ENCODE assay signal across 25 mouse cellular contexts in the genomic region with DNA sequence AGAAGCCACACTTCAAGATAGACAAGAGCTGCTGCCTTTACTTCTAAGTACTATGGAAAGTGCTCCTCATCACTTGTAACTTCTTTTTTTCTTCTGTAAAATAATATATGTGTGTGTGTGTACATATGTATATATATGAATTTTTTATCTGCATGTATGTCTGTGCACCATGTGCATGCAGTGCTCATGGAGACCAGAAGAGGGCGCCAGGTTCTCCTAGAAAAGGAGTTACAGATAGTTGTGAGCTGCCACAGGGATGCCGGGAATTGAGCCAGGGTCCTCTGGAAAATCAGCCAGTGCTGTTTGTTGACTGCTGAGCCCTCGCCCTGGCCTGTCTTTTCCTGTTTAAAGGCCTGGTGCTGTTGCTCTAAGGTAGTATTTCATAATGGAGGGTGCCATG. TPM values are rescaled to one million over a fixed set of nuclear protein-coding genes. Genes with fewer than 3 reads are reported as not detected.
A peak's percentile ranks its signal among the peaks of the same experiment; 100 is the strongest.
DNase-seq lines count a peak whose midpoint lies in the region; ATAC-seq and TF ChIP-seq lines count a peak whose summit lies in the region.
"Had no signal": no experiment of that assay in that cellular context is flagged by ENCODE, and none has a peak within 500 bp of the region (broad histone marks: within the 10 kb centered on the region; RNA-seq: fewer than 3 reads in every experiment).

No protein-coding gene starts in this region.

- TF ChIP-seq POLR2A in small intestine, adult 2 months (IDR thresholded peaks at IDR 0.05; ENCODE audit: low read depth, low read length), result no peak

- H3K27me3 ChIP-seq in intestine, postnatal 0 days (replicated peaks; ENCODE audit: control insufficient read depth, insufficient read depth, low read length), result no peaks in the 10 kb centered on the region
- H3K27me3 ChIP-seq in intestine, embryonic 15.5 days (replicated peaks), result no peaks in the 10 kb centered on the region
- H3K27me3 ChIP-seq in lung, embryonic 14.5 days (ENCODE audit: insufficient read depth, low read length), result no peaks in the 10 kb centered on the region
- H3K27me3 ChIP-seq in small intestine, adult 2 months (ENCODE audit: control insufficient read depth, insufficient read depth, low read length), result no peaks in the 10 kb centered on the region
- H3K27me3 ChIP-seq: embryonic facial prominence, embryonic 15.5 days; heart, embryonic 13.5 days; limb, embryonic 15.5 days; stomach, embryonic 15.5 days had no signal

- intact Hi-C loops in left cerebral cortex, postnatal 36 days (cut with DNase I), result no loop called here

- TF ChIP-seq CTCF in intestine, postnatal 0 days (IDR thresholded peaks at IDR 0.05; ENCODE audit: low read depth), result peak; percentile 39
- peak; percentile 31 for TF ChIP-seq CTCF in lung, embryonic 14.5 days (IDR thresholded peaks at IDR 0.05; ENCODE audit: low read depth)
- TF ChIP-seq CTCF in small intestine, adult 2 months (IDR thresholded peaks at IDR 0.05; ENCODE audit: extremely low read depth, insufficient read length, insufficient replicate concordance, low read depth, low read length), result peak; percentile 23; the same call in 1 of the 2 replicates

- no peak overlapping the region for H3K27ac ChIP-seq in intestine, postnatal 0 days (ENCODE audit: low read depth, low read length)
- no peak overlapping the region for H3K27ac ChIP-seq in intestine, embryonic 15.5 days
- no peak overlapping the region for H3K27ac ChIP-seq in lung, embryonic 14.5 days (ENCODE audit: low read depth)
- no peak overlapping the region for H3K27ac ChIP-seq in small intestine, adult 2 months (ENCODE audit: insufficient read depth, low read depth, low read length)
- H3K27ac ChIP-seq: embryonic facial prominence, embryonic 15.5 days; heart, embryonic 13.5 days; stomach, embryonic 15.5 days had no signal

- no peak for ATAC-seq in intestine, postnatal 0 days
- no peak for ATAC-seq in intestine, embryonic 15.5 days
- no peak for ATAC-seq in lung, embryonic 14.5 days (ENCODE audit: insufficient read depth)
- ATAC-seq: inflammation-experienced regulatory T-cells, adult 6 months had no signal

- no peak overlapping the region for H3K4me3 ChIP-seq in intestine, postnatal 0 days (ENCODE audit: low read depth, low read length)
- H3K4me3 ChIP-seq in intestine, embryonic 15.5 days (replicated peaks), result no peak overlapping the region
- H3K4me3 ChIP-seq in lung, embryonic 14.5 days (ENCODE audit: low read depth, low read length), result no peak overlapping the region
- no peak overlapping the region for H3K4me3 ChIP-seq in small intestine, adult 2 months (ENCODE audit: low read depth, low read length)
- H3K4me3 ChIP-seq: embryonic facial prominence, embryonic 15.5 days; heart, embryonic 13.5 days; limb, embryonic 15.5 days; myocyte; stomach, embryonic 15.5 days had no signal

- no peak overlapping the region for H3K9ac ChIP-seq in intestine, postnatal 0 days (ENCODE audit: low read depth, low read length)
- no peak overlapping the region for H3K9ac ChIP-seq in intestine, embryonic 15.5 days
- no peak overlapping the region for H3K9ac ChIP-seq in lung, embryonic 14.5 days
- H3K9ac ChIP-seq: embryonic facial prominence, embryonic 15.5 days; heart, embryonic 13.5 days; limb, embryonic 15.5 days; stomach, embryonic 15.5 days had no signal

- no peak overlapping the region for H3K4me2 ChIP-seq in intestine, postnatal 0 days (replicated peaks; ENCODE audit: low read depth)
- no peak overlapping the region for H3K4me2 ChIP-seq in intestine, embryonic 15.5 days (replicated peaks)
- no peak overlapping the region for H3K4me2 ChIP-seq in lung, embryonic 14.5 days
- H3K4me2 ChIP-seq: embryonic facial prominence, embryonic 15.5 days; heart, embryonic 13.5 days; limb, embryonic 15.5 days; midbrain, embryonic 11.5 days; stomach, embryonic 15.5 days had no signal

- DNase-seq in lung, embryonic 14.5 days, result no peak
- no peak for DNase-seq in lung, postnatal 10 days
- DNase-seq in ES-CJ7 (ENCODE audit: low read depth, low spot score), result peak; percentile 19
- no peak for DNase-seq in left cerebral cortex, postnatal 36 days (ENCODE audit: low spot score in 2 of 2)
- no peak for DNase-seq in adrenal gland, adult 2 months
- DNase-seq: adrenal gland, adult 8-10 months; cerebellum, adult 18-20 months; heart, postnatal 4 days; kidney, postnatal 14 days; retina, postnatal 1 day; spleen, adult 18-20 months had no signal

- H3K4me1 ChIP-seq in intestine, postnatal 0 days (replicated peaks; ENCODE audit: control insufficient read depth, insufficient read depth, low read length), result no peaks in the 10 kb centered on the region
- no peaks in the 10 kb centered on the region for H3K4me1 ChIP-seq in intestine, embryonic 15.5 days (replicated peaks)
- no peaks in the 10 kb centered on the region for H3K4me1 ChIP-seq in lung, embryonic 14.5 days (ENCODE audit: insufficient read depth)
- no peaks in the 10 kb centered on the region for H3K4me1 ChIP-seq in small intestine, adult 2 months (ENCODE audit: control insufficient read depth, insufficient read depth, insufficient read length, low read length)
- H3K4me1 ChIP-seq: embryonic facial prominence, embryonic 15.5 days; heart, embryonic 13.5 days; stomach, embryonic 15.5 days had no signal

- H3K9me3 ChIP-seq in intestine, postnatal 0 days (ENCODE audit: control insufficient read depth), result peaks cover 5% of the 10 kb centered on the region; the same call in 1 of the 2 replicates
- no peaks in the 10 kb centered on the region for H3K9me3 ChIP-seq in intestine, embryonic 15.5 days
- no peaks in the 10 kb centered on the region for H3K9me3 ChIP-seq in lung, embryonic 14.5 days (ENCODE audit: low read depth, low read length)
- H3K9me3 ChIP-seq: embryonic facial prominence, embryonic 15.5 days; limb, embryonic 15.5 days; stomach, embryonic 15.5 days had no signal

- no peaks in the 10 kb centered on the region for H3K36me3 ChIP-seq in intestine, postnatal 0 days (ENCODE audit: control insufficient read depth, insufficient read depth)
- H3K36me3 ChIP-seq in intestine, embryonic 15.5 days, result no peaks in the 10 kb centered on the region
- no peaks in the 10 kb centered on the region for H3K36me3 ChIP-seq in lung, embryonic 14.5 days (ENCODE audit: insufficient read depth)
- no peaks in the 10 kb centered on the region for H3K36me3 ChIP-seq in small intestine, adult 2 months (ENCODE audit: control insufficient read depth, insufficient read depth, low read length)
- H3K36me3 ChIP-seq: embryonic facial prominence, embryonic 15.5 days; heart, embryonic 13.5 days; limb, embryonic 15.5 days; stomach, embryonic 15.5 days had no signal

- 83% methylated on average over 3 of the region's 3 CpGs for WGBS in intestine, postnatal 0 days
- WGBS in intestine, embryonic 15.5 days, result 88% methylated on average over 3 of the region's 3 CpGs
- WGBS in lung, embryonic 14.5 days, result 80% methylated on average over 3 of the region's 3 CpGs
- WGBS in small intestine, adult 2 months, result 89% methylated on average over 3 of the region's 3 CpGs

RNA-seq across cellular contexts. Expression of a gene that starts 23.1 kb away (rescaled TPM):
- not detected in 2 replicates for polyA plus RNA-seq in intestine, postnatal 0 days (2015; fragmentation: Nextera tagmentation; extraction: Ambion mirVana)
- polyA plus RNA-seq in intestine, embryonic 15.5 days (2015; fragmentation: Nextera tagmentation; extraction: Ambion mirVana), result 0.08 TPM in 1 of 2 replicates, not detected in the other
- polyA plus RNA-seq in lung, embryonic 14.5 days (2014; fragmentation: Nextera tagmentation; extraction: Ambion mirVana), result 0.14 TPM in 1 of 2 replicates, not detected in the other
- polyA plus RNA-seq in small intestine, adult 2 months (2012; rRNA removed), result not detected in 2 replicates
- total RNA-seq in left cerebral cortex, postnatal 36 days (2021), result not detected
- total RNA-seq in adrenal gland, adult 2 months (2021), result not detected
- polyA plus RNA-seq in adrenal gland, adult 2 months (2012; rRNA removed), result not detected in 2 replicates
- total RNA-seq: adrenal gland, adult 8-10 months; gastrocnemius, postnatal 4 days; heart, postnatal 4 days; neutrophil, adult 5-6 weeks had no signal
- polyA plus RNA-seq: C2C12; forebrain, embryonic 11.5 days; heart, embryonic 13.5 days; inflammation-experienced regulatory T-cells, adult 6 months; midbrain, embryonic 11.5 days; myocyte; stomach, embryonic 15.5 days had no signal

RNA-seq across cellular contexts. Expression of a gene that starts 44.2 kb away (rescaled TPM):
- 49.1 and 54.0 TPM in 2 replicates for polyA plus RNA-seq in intestine, postnatal 0 days (2015; fragmentation: Nextera tagmentation; extraction: Ambion mirVana)
- 111 and 115 TPM in 2 replicates for polyA plus RNA-seq in intestine, embryonic 15.5 days (2015; fragmentation: Nextera tagmentation; extraction: Ambion mirVana)
- 223 and 230 TPM in 2 replicates for polyA plus RNA-seq in lung, embryonic 14.5 days (2014; fragmentation: Nextera tagmentation; extraction: Ambion mirVana)
- polyA plus RNA-seq in small intestine, adult 2 months (2012; rRNA removed), result 24.9 and 1,148 TPM in 2 replicates
- 10 to 100 TPM; 22.4 to 28.4 TPM for total RNA-seq in left cerebral cortex, postnatal 36 days (2021)
- 100 to 1,000 TPM; 102 to 190 TPM for total RNA-seq in adrenal gland, adult 2 months (2021)
- 125 and 184 TPM in 2 replicates for polyA plus RNA-seq in adrenal gland, adult 2 months (2012; rRNA removed)
- total RNA-seq: neutrophil, adult 5-6 weeks had no signal
- polyA plus RNA-seq: inflammation-experienced regulatory T-cells, adult 6 months had no signal
